Mouse (Mus musculus) ES-E14 (cell line): ENCODE measurements at regions not wholly inside any gene's neighbourhood (a gene's known extent, or its start where the extent isn't known, plus 50 kb on each side); places are given as distances from the start of the nearest gene placed in this dataset.

ENCODE experiments used
- HCFC1 ChIP-seq: IDR thresholded peaks from 2 replicates; pipeline ENCODE4 v1.6.1; 2012; ENCODE audit warnings: low read length, inconsistent platforms, borderline replicate concordance; ENCODE audit not compliant: insufficient read depth
- MAFK ChIP-seq: IDR thresholded peaks from 2 replicates; pipeline ENCODE4 v1.6.1; 2014; ENCODE audit warnings: mild to moderate bottlenecking, low read depth, low read length, inconsistent platforms; ENCODE audit not compliant: insufficient read depth
- ZC3H11A ChIP-seq: IDR thresholded peaks from 2 replicates; pipeline ENCODE4 v1.6.1; 2012; ENCODE audit warnings: low read depth, mild to moderate bottlenecking, inconsistent platforms, low read length, borderline replicate concordance
- ZNF384 ChIP-seq: IDR thresholded peaks from 2 replicates; pipeline ENCODE4 v1.6.1; 2012; ENCODE audit warnings: low read depth, low read length, inconsistent platforms

- TF ChIP-seq ZNF384 = no peak
- TF ChIP-seq HCFC1 = no peak
- no peak for TF ChIP-seq ZC3H11A
- TF ChIP-seq MAFK = no peak
These were observed 253.9 kb downstream of the Enc1 start for GRCm38 (mm10) chr13:97494770-97495169.
